Mouse (Mus musculus) spleen, postnatal 36 days (tissue): ENCODE results near the gene Trappc10.

Experiments used
- DNase-seq, 2 experiments: peaks; one replicate each; pipeline ENCODE4 v3.0.0; 2022; ENCODE audit warnings: low spot score in 2 of 2, mixed read lengths in 1 of 2

Gene Trappc10

DNA sequence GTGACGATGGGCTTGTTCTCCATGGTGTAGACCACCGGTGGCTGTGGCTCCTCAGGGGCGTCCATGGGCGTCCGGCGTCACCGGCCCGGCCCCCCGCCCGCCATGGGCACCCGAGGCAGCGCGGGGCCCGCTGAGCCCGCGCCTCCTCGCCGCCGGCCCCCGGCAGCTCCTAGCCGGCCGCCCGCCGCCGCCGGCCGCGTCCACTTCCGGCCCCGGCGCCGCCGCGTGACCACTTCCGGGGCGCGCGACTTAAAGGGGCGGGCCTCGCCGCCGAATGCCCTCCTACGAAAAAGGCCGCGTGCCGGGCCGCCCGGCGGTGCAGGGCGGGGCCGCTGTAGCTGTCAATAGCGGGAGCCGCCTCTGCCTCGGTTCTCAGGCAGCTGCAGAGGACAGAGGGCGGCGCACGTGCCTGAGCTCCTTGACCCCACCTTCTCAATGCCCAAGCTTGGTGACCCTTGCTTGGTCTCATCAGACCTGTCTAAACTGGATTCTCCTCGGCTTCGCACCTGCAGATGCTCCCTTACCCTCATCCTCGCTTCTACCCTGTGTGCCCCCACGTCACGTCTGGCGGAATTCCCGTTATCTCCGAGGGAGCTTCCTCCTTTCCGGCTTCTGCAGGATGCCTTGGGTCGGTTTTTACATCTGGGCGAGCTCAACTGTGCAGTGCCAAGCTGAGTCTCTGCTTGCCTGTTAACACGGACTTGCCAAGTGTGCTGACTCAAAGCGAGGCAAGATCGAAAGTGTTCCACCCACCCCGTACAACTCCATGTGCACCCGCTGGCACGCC, at the start of gene Trappc10:
TSS of gene Trappc10 (minus strand) at position 204 of the 787 bp plus-strand sequence.
- DNase-seq, result peak; percentile 88 to 89

DNA sequence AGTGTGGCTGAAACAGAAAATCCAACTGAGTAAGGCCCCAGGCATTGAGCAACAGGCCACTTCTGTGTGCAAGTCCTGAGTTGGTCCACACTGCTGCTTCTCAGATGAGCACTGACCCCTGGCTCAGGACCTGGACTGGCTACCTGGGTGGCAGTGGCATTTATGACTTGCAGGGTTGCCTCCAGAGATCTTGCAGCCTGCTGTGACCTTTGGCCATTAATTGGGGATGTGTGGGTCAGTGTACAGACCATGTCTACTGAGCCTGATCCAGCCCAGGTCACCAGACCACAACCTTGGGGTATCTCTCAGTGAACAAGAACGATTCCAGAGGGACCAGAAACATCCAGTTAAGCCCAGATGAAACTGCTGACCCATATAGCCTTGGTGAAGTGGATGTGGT, 49.1 kb upstream of the Trappc10 start:
- DNase-seq, result no peak

DNA sequence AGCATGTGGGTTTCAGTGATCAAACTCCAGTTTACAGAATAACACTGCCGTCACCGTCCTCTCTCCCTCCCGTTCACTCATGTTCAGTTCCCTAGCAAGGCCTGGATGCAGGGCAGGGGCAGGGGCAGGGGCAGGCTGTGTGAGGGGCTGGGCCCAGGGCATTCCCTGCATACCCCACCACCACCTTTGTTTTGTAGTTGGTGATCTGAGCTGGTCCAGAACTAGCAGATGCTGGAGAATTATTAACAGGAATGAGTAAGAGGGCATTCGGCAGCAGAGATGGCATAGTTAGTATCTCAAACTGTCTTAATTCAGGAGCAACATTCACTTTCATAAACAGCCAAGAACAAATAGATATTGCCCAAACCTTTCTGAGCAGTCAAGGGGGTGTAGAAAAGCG, 47.9 kb upstream of the Trappc10 start:
- DNase-seq, result no peak

DNA sequence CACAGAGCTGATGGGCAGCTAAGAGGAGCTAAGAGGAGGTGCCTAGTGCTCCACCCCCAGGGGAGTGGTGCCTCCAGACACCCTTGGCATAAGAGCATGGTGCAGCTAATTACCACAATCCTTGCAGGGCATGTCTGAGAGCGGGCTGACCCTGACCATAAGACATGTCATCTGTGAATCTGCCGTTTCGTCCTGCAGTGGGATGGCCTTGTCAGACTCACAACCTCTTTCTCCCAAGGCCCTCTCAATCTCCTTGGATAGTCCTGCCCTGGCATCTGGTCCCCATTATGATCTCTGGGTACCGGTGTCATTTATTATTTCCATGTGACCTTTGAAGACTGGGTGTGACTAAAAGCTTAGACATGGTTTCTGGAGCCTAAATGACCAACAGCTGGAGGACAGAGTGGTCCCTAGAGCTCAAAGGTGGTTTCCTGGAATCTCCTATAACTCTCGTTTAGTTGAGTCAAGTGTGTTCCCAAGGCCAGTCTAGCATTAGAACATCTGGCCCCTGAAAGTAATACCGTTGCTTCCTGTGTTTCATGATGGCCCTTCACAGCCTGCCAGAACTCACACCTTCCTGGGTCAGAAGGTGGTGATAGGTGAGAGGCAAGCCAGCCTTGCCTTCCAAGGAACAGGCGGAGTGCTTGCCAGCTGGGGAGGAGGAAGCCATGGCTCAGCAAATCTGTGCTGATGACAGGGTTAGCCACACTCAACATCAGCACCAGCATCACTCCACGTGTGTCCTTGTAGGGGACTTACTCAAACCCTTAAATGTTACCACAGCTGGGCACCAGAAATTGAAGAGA, 46.5 kb upstream of the Trappc10 start:
- DNase-seq, result no peak

DNA sequence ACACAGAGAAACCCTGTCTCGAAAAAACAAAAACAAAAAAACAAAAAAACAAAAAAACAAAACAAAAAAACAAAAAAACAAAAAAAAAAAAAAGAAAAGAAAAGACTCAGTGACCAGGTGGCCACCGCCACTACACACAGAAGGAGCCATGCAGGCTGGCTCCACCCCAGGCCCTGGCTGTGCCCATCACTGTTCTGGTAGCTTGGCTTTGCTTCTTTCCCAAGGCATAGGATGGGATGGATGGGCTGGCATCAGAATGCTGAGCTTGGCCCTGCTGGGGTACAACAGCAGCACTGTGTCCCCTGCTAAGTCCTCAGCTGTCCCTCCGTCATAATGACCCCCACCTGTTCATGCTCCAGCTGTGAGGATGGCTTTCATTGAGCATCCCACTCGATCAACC, 44.5 kb upstream of the Trappc10 start:
- no peak for DNase-seq

DNA sequence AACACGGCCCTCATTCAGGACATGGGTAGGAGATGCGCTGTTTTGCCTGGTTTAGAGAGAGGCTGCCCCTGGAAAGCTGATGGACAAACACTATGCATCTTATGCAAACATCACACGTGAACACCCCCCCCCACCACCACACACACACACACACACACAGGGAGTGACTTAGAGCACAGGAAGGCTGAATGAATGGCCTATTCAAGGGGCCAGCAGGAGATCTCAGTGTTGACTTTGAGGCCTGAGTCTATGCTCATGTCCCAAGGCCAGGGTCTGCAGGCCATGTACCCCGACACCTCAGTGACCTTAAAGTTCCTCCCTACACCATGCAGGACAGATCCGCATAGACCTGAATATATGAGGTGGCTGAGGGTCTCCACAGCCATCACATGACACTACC, 43.7 kb upstream of the Trappc10 start:
- DNase-seq, result no peak

DNA sequence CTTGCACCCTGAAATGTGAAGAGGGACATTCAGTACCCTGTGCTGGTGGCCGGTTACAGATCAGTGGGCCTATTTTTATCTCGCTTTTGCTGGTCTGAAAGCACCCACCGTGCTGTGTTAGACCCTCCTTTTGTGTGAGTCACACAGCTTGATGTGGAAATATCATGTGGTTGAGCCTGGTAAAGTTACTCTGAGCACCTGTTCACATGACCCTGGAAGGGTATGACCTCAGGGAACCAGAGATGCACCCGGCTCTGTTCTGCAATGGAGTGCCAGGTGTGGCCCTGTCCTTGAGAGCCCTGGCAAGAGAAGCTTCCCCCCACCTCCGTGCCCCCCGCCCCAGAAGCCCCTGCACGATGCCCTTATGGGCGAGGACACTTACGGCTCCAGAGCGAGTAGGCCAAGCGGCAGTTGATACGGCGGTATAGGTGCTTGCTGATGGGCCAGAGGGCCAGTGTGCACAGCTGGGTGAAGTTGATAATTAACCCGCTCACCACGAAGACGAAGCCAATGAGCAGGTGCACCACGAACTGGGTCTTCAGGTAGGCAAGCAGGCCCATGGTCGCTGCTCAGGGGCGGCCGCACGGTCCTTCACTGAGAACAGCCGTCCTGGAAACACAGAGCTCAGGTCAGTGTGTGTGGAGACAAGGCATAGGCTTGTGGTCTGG, 43.2 kb upstream of the Trappc10 start:
- no peak for DNase-seq

DNA sequence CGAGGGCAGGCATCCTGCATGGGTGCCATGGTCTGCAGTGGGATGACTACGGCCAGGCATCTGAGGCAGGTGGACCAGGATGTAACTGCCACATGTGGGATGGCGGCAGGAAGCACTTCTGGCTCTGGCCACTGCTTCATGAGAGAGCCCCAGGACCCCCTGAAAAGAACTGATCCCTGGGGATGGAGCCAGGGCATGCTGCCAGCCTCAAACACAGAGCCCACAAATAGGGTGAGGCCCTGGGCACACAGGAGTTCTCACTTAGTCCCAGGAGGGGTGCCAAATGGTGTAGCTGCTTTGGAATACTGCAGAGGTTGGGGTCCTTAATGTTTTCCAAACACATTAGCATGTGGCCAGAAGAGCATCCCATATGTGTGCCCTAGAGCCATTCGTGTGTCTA, 41.5 kb upstream of the Trappc10 start:
- no peak for DNase-seq

DNA sequence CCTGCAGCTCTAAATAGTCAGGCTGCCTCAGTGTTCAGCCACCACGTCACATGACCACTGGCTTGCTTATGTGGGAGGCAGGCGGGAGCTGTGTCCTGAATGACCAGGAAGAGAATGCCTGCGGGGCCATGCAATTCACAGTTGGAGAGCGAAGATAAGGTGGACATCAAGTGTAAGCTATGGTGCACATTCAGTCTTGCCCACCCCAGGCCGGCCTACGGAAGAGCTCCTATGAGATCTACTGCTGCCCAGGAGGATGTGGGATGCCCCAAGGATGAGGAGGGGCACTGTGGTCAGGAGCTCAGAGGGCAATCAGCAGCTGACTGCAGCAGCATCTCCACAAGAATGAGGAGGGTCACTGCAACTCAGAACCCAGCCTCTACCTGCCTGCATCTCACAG, 41.0 kb upstream of the Trappc10 start:
- no peak for DNase-seq

DNA sequence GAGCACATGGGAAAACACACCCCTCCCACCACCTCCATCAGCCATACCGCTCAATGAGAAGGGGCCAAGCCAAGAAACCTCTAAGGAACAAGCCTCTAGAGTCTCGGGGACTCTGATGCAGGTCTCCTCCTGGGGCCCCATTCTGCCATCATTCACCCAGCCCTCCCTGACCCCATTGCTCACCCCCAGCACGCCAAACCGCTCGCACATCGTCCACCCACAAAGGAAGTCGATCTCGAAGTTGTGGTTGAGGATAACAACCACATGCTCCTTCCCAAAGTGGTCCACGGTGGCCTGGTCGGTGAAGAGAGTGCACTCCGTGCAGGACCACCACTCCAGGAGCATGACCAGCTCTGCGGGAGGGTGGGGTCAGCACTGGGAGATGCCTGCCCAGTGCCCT, 40.4 kb upstream of the Trappc10 start:
- no peak for DNase-seq

DNA sequence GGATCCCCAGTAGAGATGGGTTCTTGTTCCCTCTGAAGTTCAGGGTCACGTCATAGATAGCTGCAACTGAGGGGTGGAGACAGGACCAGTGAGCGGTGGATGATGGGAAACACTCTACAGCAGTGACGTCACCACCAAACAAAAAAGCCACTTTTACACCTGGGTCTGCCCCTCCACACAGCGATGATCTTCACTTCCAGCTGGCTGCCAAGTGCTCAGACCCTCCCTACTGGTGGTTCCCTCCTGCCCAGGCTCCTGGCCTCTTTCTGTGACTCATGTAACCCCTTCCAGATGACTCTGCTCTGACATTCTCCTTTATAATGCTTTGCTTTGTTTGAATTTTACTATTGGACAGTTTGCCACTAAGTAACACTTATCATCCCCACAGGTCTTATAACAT, 38.0 kb upstream of the Trappc10 start:
- no peak for DNase-seq

DNA sequence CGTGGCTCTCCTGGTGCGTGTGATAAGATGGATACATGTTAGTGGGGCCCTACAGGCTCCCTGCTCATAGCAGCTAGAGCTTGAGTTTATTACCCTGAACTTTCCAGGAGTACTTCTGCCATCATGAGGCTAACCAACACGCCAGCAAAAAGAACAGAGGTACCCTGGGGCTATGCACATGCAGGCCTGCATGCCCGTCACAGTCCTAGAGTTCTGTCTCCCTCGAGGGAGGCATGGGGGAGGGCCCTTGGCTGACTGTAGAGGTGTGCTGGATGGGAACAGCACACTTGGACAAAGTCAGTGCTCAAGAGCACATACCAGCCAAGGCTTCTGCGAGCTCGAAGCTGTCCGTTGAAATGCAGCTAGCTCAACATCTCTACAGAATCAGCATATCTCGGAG, 36.0 kb upstream of the Trappc10 start:
- no peak for DNase-seq

DNA sequence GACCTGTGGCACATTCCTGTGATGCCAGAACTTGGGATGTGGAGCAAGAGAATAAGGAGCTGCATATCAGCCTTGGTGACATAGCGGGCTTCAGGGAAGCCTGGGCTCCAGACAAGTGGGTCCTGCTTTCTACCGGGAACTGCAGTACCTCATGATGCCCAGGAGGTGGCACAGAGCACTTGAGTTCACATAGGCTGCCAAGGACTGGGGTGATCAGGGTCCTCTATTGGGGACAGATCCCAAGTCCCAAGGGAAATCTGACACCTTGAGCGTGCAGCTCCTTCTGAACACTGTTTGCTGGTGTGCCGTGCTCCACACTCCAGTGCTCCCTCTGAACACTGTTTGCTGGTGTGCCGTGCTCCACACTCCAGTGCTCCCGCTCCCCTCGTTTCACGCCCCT, 34.8 kb upstream of the Trappc10 start:
- peak; percentile 32 to 46 for DNase-seq

DNA sequence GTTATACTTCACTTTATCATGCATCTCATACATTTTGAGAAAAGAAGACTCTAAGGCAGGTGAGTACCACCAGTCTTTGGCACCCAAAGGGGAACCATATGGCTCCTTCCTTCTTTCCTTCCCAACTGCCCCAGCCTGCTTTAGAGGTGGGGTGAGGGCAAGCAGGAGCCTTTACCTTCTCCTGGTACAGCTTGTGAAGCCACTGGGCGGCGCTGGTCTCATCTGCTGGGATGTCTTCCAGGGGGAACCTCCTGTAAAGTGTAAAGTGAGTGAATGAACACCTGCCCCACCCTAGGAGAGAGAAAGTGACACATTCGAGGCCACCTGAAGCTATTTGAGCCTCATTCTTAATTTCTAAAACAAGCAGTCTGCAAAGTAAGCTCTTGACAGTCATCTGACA, 33.4 kb upstream of the Trappc10 start:
- no peak for DNase-seq

DNA sequence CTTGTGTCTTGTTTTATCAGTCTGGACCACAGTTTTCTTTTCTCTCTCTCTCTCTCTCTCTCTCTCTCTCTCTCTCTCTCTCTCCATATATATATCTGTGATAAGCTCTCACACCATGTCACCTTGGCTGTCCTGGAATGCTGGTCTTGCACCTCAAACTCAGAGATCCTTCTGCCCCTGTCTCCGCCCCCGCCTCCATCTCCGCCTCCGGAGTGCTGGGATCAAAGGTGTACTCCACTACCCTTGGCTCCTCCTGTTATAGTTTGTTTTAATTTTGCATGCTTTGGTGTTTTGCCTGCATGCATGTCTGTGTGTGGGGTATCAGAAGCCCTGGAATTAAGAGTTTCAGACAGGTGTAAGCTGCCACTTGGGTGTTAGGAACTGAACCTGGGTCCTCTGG, 31.8 kb upstream of the Trappc10 start:
- DNase-seq, result no peak

DNA sequence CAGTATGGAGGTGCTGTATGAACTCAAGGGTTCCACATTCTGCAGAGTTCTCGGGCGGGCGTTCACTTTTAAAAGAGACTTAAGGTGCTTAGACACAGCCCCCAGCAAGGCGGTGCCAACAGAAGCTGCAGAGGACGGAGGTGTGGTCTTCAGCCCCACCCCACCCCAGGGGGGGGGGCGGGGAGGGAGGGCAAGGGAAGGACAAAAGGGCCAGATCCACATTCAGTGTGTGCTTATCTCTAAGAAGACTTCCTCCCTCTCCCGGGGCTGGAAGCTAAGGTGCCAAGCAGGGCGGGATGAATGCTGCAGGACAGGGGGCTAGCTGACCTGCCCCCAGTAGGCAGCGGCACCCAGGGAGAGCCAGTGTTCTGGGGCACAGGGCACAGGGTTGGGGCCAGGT, 28.5 kb upstream of the Trappc10 start:
- no peak for DNase-seq

DNA sequence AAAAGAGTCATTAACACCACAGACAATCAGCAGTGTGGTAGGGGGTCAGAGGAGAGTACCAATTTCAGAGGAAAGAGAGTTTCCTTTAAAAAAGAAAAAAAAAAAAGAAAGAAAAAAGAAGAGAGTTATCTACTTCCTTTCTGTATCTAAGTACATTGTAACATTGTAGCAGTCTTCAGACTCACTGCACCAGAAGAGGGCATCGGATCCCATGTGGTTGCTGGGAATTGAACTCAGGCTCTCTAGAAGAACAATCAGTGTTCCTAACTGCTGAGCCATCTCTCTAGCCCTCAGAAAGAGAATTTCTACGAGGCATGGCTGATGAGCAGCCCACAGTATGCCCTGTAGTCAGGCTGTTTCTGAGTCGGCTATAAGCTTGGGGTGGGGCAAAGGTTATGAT, 21.4 kb upstream of the Trappc10 start:
- no peak for DNase-seq

DNA sequence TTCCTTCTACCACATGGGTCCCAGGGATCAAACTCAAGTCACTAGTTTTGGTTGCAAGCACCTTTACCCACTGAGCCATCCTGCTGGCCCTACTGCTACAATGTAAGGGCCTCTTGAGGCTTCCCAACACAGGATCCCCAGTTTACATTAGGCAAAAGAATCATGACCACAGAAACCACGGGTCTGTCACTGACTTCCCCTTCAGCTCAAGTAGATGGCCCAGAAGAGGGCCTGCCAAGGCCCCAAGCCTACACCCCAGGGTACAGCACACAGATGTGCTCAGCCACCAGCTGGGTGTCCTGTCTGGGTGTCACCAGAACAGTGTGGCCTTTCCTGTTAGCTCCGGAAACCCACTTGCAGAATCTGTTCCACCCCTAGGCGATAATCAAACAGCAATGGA, 20.3 kb upstream of the Trappc10 start:
- DNase-seq, result peak; percentile 65 to 74

DNA sequence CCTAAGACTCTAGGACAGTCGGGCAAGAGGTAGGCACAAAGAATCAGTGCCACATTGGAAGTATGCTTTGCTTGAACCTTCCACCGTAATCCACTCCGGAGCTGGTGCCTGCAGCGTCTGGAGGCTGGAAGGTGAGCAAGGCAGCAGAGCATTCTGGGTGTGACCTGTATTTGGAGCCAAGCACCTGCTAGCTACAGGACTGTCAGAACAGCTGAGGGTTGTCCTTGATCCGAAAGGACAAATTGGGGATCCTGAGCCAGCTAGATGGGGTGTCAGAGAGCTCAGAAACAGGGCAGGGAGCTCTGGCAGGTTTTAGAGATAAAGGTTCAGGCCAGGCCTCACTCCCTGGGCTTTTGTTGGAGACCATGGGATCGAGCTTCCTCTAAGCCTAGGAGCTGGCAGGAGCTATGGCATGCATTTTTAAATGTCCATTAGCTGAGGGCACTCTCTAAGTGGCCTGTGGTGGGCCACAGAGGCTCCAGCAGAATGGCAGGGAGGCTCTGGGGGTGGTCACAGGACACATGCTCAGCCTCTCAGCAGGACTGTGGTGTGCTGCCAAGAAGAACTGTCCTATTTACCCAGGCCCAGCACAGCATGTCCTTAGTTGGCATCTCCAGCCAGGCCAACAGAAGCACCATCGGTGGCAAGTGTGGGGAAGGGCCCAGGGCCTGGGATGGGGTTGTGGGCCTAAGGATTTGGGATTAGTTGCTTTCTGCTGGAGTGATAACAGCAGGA, 16.6 kb upstream of the Trappc10 start:
- no peak for DNase-seq

DNA sequence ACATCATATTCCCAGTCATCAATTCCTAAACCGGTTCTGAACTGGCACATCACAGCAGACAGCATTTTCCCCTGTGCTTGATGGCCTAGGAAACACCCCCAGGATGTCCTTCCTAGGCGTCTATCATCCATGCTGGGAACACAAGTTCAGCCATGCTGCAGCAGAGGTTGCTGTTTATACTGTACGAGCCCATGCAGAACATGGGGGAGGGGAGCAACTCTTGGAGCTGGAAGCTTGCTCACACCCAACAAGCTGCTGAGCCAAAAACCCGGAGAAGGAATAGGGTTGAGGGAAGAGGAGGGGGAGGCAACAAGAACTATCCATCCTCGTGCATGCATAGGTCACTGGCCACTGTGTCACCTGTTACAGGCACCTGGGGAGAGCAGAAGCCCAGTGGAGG, 15.9 kb upstream of the Trappc10 start:
- no peak for DNase-seq

DNA sequence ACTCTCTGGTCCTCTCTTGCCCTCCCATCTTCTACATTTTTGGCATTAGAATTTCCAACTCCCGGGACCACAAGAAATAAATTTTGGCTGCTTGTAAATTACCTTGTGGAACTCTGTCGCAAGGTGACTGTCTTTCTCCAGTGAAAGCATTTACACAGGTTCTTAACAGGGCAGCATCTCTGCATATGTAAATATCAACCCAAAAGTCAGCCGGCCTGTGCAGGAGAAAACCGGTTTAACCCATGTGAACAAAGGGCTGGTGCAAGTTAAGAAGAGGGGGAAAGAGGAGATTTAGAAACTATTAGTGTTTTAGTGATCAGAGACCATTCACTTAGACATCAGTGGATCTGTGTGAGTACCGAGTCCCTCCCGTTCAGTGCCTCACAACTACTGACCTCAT, 15.3 kb upstream of the Trappc10 start:
- no peak for DNase-seq

DNA sequence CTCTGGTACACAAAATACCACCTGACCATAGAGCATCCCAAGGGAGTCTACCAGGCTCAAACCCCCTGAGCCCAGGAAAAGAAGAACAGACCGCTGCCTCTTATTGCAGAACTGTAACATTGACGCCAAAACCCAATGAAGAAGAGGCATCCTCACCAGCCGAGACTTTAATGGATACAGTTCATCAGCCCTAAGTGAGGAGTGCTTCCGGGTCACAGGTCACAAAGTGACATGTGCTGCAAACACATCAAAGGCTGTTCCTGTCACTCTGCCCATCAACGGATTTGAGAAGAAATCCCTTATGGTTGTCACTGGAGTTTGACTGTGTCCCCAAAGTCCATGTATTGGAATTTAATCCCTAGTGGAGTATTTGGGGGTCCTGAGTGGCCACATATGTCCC, 14.8 kb upstream of the Trappc10 start:
- DNase-seq, result no peak
